Mouse (Mus musculus) cerebellum, postnatal 4 days (tissue): ENCODE results near the gene Samd4.
A peak's percentile ranks its signal among the peaks of the same experiment; 100 is the strongest.

ENCODE experiments used
- DNase-seq, 2 experiments: peaks; one replicate each; pipeline ENCODE4 v3.0.0; 2022; ENCODE audit warnings: low spot score in 2 of 2, mixed read lengths in 1 of 2

Gene Samd4

GRCm38 (mm10) chr14:47065067-47065466, 182.4 kb downstream of the Samd4 start:
- no peak for DNase-seq

GRCm38 (mm10) chr14:47066901-47067300, 184.2 kb downstream of the Samd4 start:
- no peak for DNase-seq

- no peak for DNase-seq
These were observed 191.5 kb downstream of the Samd4 start for GRCm38 (mm10) chr14:47074045-47074666.

DNA sequence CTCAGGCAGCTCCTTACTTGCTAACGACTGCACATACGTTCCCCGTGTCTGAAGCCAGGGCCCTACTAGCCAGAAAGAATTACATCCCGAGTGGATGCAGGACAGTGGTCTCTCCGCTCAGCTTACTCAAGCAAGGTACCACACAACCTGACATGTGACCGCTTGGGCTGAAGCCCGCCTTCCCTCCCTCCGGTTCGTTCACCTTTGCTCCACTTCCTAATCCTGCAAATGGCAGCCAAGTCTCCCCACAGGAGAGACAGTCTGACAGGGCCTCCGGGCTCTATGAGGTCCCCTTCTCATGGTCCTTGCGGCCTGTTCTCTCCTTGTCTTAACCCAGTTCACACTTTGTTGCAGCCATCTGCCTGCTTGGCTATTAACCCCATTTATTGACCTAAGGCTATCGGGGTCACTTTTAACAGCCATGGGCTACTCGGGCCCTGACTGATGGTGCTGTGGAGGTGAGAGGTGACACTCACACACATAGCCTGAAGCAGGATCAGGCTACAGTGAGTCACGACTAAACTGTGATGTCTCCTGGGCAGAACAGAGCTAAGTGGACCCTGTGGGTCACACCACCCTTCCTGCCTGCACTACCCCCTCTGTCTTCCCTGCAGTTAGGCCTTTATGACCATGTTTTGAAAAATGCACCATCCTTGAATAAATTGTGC, 192.5 kb downstream of the Samd4 start:
- DNase-seq: no peak

DNA sequence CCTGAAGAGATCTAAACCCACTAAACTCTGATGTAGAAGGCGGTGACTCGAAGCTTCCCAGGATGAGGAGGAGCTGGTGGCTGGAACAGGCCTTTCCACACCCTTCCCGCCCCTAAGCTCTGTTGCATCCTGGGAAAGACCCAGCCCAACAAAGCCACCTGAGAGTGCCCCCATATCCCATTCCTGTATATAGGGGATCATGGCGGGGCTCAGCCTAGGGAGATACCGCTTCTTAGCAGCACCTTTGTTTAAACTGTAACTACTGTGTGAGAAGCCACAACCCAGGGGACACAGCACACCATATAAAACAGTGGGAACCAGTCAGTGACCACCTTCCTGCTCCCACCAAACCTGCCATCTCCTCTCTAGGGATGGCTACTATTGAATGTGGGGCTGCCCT, 193.2 kb downstream of the Samd4 start:
- no peak for DNase-seq

DNA sequence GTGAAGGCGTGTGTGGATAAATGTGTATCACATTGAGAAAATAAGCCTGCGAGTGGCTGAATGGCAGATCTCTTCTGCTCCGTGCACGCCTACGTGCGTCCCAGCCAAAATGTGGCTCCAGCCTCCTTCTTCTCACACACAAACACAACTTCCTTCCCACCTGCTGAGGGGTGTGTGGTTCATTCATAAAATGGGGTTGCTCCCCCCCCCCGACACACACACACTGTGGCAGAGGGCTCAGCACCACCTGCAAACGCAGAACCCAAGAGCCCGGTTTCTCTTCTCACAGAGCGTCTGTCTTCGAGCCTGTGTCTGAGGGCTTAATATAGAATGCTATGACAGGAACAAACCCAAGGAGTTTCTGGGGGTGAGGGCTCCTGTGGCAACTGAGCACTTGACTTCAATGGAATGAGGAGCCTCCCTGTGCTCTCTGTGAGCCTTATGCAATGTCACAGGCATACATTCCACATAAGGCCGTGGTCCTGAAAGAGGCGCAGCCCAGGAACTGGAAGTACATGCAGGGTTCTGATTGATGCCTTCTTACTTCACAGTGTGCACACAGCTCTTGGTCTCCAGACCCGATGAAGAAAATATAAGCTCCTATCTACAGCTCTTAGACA, 194.4 kb downstream of the Samd4 start:
- DNase-seq: no peak

GRCm38 (mm10) chr14:47077576-47077970, 194.9 kb downstream of the Samd4 start:
- DNase-seq: no peak

DNA sequence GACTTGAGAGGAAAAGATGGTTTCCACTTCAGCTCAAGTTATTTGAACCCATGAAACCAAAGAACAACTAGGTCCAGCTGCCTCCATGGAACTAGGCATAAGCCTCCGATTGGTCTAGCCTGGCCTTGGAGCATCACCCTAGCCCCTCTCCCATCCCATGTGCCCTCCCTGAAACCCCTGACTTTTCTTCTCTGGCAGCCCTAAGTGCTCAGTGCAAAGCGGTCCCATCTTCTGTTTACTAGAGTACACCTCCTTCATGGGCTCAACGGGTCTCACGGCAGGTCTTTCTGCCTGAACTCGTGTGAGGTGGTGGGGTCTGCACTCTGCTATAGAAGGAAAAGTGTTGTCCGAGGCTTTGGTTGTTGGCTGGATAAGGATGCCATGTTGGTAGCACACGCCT, 197.3 kb downstream of the Samd4 start:
- DNase-seq: no peak

GRCm38 (mm10) chr14:47083311-47083710, 200.7 kb downstream of the Samd4 start:
- no peak for DNase-seq

- no peak for DNase-seq
These were observed 201.2 kb downstream of the Samd4 start for GRCm38 (mm10) chr14:47083838-47084237.

- no peak for DNase-seq
These were observed 202.0 kb downstream of the Samd4 start for GRCm38 (mm10) chr14:47084686-47085085.

DNA sequence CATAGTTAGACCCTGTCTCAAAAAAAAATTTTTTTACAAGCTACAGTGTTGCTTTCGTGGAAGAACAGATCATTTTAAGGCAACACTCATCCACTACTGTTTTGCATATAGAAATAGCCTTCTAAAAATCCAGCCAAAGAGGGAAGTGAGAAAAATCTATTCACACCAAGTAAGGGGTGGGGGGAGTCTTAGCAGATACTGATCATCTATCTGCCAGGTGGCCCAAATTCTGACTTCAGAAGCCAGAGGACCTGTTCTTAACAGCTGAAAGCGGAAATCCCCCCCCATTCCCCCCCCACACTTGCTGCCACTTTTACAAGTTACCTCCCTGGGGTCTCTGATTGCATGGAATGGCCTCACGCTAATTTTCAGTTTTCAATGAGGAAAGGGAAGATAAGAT, 203.5 kb downstream of the Samd4 start:
- no peak for DNase-seq

GRCm38 (mm10) chr14:47086743-47087142, 204.1 kb downstream of the Samd4 start:
- DNase-seq: peak; percentile 61 to 82

- peak; percentile 69 to 80 for DNase-seq
These were observed 204.5 kb downstream of the Samd4 start for GRCm38 (mm10) chr14:47087182-47087581.

- no peak for DNase-seq
These were observed 205.1 kb downstream of the Samd4 start for GRCm38 (mm10) chr14:47087669-47088250.

GRCm38 (mm10) chr14:47088339-47088738, 205.7 kb downstream of the Samd4 start:
- DNase-seq: no peak

DNA sequence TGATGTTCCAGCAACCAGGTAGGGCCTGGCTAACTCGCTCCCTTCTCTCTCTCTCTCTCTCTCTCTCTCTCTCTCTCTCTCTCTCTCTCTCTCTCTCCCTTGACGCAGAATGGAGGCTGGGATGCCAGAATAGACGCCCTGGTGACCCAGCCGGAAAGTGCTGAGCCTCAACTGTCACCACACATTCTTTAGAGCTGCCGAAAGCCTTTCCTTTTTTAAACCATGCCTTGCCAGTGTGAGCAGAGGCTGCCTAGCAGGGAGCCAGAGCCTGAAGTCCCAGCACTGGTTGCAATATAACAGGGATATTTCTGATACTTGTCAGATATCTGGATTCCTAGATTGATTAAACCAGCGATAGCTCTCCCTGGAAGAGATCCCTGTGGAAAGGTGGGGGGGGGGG, 206.5 kb downstream of the Samd4 start:
- no peak for DNase-seq

GRCm38 (mm10) chr14:47091908-47092307, 209.3 kb downstream of the Samd4 start:
- DNase-seq: no peak

DNA sequence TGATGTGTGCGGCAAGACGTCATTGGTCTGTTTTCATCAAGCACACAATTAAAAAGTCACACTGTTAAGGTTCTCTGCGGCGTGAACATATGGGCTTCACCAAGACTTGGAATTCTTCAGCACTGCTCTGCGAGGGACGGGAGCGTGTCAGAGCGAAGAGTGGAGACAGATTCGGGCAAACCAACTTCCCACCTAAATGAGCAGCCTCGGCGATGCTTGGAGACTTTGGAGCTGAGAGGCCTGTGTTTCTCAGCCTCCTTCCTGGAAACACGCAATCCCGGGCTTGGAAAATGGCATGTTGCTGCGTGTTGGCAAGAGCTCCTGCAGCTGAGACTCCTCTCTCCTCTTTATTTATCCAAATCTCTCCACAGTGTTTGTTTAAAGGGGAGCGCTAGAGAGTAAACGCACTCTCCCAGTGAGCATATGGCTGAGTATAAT, 210.7 kb downstream of the Samd4 start:
- DNase-seq: no peak

- DNase-seq: no peak
These were observed 212.4 kb downstream of the Samd4 start for GRCm38 (mm10) chr14:47095036-47095435.

- peak in 1 of 2 experiments; percentile 10 for DNase-seq
These were observed 213.7 kb downstream of the Samd4 start for GRCm38 (mm10) chr14:47096357-47096756.

DNA sequence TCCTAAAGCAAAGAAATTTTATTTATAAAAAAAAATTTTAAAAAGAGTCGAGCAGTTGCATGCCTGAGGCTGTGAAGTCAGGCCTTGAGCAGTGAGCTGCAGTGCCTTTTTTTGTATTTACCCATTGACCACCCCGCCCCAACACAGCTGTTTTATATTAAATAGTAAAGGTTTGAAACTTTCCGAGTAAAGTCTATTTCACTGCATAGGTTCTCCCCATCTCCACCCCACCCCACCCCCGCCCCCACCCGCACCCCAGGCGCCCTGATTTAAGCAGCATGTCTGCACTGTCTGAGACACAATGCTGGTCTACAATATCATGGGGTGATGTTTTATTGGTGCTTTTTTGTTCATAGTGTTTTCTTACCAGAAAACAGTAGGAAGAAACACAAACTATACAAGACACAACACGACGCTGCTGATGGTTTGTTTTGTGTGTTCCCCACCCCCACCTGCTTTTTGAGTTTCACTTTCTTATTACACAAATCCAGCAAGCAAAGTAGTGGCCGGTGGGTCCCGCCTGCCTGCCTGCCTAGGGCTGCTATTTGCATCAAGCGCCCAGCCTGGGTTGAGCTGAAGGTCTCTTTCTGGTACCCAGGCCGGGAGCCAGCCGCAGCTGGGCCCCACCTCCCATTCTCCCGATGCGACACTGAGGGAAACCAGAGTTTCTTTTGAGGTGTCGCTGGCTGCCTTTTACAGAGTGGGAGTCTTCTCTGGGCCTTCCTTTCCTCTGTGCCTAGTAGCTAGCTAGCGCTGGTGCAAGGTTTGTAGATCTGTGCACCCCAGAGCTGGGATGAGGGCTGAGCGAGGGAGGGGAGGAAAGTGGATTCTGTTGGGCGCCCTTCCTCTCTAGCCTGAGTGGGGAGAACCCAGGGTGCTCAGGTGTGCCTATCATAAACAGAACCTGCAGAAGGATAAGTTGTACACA, 221.9 kb downstream of the Samd4 start:
- no peak for DNase-seq
